Mouse (Mus musculus) midbrain, postnatal 0 days (tissue): ENCODE data around the gene Lrrc30. TPM values are rescaled to one million over a fixed set of nuclear protein-coding genes. Genes with fewer than 3 reads are reported as not detected.

ENCODE experiments used
- ATAC-seq: fragments of 200-750 bp; cut with Nextera tagmentation; 2 replicates; pipeline ENCODE4 v1.8.0; 2017; ENCODE audit warnings: moderate number of reproducible peaks, mild to moderate bottlenecking, moderate TSS enrichment, moderate library complexity; ENCODE audit not compliant: low FRiP score
- DNase-seq: peaks from one replicate; pipeline ENCODE4 v3.0.0-alpha.2; 2015; ENCODE audit warnings: low spot score
- H3K27ac ChIP-seq: fragments of 300-500 bp; sonication (generic); 2 replicates; pipeline ENCODE4 v1.5.1; 2014; ENCODE audit warnings: low read depth, mild to moderate bottlenecking, low read length, mixed read lengths
- H3K27me3 ChIP-seq: fragments of 300-500 bp; sonication (generic); 2 replicates; pipeline ENCODE4 v1.6.1; 2014; ENCODE audit warnings: low read length, control low read depth, mixed read lengths; ENCODE audit not compliant: insufficient read depth
- H3K36me3 ChIP-seq: fragments of 300-500 bp; sonication (generic); 2 replicates; pipeline ENCODE4 v1.6.1; 2014; ENCODE audit warnings: low read length, control low read depth, mixed read lengths; ENCODE audit not compliant: insufficient read depth
- H3K4me1 ChIP-seq: fragments of 300-500 bp; sonication (generic); 2 replicates; pipeline ENCODE4 v1.6.1; 2014; ENCODE audit warnings: mild to moderate bottlenecking, control low read depth, antibody characterized with exemption, low read length, mixed read lengths; ENCODE audit not compliant: insufficient read depth
- H3K4me2 ChIP-seq: fragments of 300-500 bp; sonication (generic); 2 replicates; pipeline ENCODE4 v1.6.1; 2014; ENCODE audit warnings: low read depth, mild to moderate bottlenecking, low read length, mixed read lengths; ENCODE audit not compliant: poor library complexity, severe bottlenecking
- H3K4me3 ChIP-seq: fragments of 300-500 bp; sonication (generic); 2 replicates; pipeline ENCODE4 v1.5.1; 2014; ENCODE audit warnings: low read depth, mild to moderate bottlenecking, low read length, moderate library complexity
- H3K9ac ChIP-seq: fragments of 300-500 bp; sonication (generic); replicated peaks from 2 replicates; pipeline ENCODE4 v1.6.1; 2014; ENCODE audit warnings: mild to moderate bottlenecking, low read length, moderate library complexity, mixed read lengths; ENCODE audit not compliant: poor library complexity, severe bottlenecking
- H3K9me3 ChIP-seq: fragments of 300-500 bp; sonication (generic); 2 replicates; pipeline ENCODE4 v1.6.1; 2016; ENCODE audit warnings: low read length, control low read depth
- CTCF ChIP-seq: IDR thresholded peaks from 2 replicates; pipeline ENCODE4 v1.5.1; 2016; ENCODE audit warnings: antibody characterized with exemption, mild to moderate bottlenecking
- WGBS: fragments of 180-500 bp; shearing (Covaris S2); extraction: QIAGEN DNeasy Blood & Tissue Kit; methylation state at CpG from one replicate; pipeline ENCODE4 v1.1.7; 2014; 5-methylcytosine and 5-hydroxymethylcytosine counted together
- polyA plus RNA-seq: library from polyadenylated mRNA; unstranded; fragments of >200 nt; fragmentation: Nextera tagmentation; extraction: Ambion mirVana; gene quantifications from 2 replicates; pipeline ENCODE4 v1.2.1, GENCODE M21; 2015
- total RNA-seq: library from RNA; depleted of rRNA; stranded (reverse); fragments of >200 nt; gene quantifications from 2 replicates; pipeline ENCODE4 v1.2.3, GENCODE M21; 2014

Gene Lrrc30
- total and polyA plus RNA-seq, 2 experiments from 2014 or later = not detected

DNA sequence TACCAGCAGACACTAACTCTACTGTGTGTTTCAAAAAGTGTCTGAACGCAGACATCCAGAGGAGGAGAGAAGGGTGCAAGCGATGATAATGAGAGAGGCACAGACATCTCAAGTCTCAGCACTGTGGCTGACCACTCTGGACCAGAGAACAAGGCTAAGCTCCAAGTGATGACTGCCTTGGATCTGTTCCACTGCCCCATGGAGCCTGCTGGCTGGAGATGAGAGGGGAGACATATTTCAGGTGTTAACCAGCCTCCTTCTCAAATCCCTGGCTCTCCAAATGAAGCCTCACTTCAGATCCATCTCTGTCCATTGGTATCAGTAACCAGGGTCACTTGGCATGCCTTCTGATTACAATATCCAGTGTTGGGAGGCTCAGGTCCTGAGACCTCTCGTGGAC lies 20.4 kb downstream of the Lrrc30 start:
- no peaks in the 10 kb centered on the region for H3K36me3 ChIP-seq
- no peak for TF ChIP-seq CTCF
- ATAC-seq = no peak

DNA sequence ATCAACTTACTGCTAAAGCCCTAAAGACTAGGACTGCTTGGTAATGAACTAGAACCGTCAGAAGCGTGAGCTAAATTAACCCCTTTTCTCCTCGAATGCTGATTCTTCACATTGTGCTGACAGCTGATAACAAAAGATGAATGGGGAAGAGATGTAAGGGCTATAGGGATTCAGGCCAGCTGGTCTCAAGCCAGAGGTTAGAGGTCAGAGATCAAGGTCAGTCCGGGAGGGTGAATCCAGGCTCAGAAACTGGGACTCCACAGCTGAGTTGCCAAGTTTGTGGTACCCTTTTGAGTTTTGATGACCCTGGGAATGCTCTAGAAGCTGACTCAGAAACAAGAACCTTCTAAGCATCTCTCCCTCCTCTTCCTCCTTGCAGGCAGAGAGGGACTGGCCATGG lies 28.1 kb downstream of the Lrrc30 start:
- Histone ChIP-seq H3K27ac (no peak overlapping the region), H3K27me3 (no peaks in the 10 kb centered on the region), H3K4me3 (no peak overlapping the region), H3K9me3 (no peaks in the 10 kb centered on the region), H3K36me3 (no peaks in the 10 kb centered on the region), H3K4me1 (no peaks in the 10 kb centered on the region; the same call in 1 of the 2 replicates), H3K9ac (no peak overlapping the region), H3K4me2 (no peak overlapping the region)
- TF ChIP-seq CTCF = no peak
- DNase-seq (no peak), ATAC-seq (no peak)
- WGBS = 43% methylated on average over 4 of the region's 4 CpGs

More for the DNA sequence above, 20.4 kb downstream of the Lrrc30 start:
- 91% methylated on average over 3 of the region's 3 CpGs for WGBS
- Histone ChIP-seq H3K27ac (no peak overlapping the region), H3K27me3 (no peaks in the 10 kb centered on the region), H3K9ac (no peak overlapping the region), H3K4me2 (no peak overlapping the region), H3K9me3 (no peaks in the 10 kb centered on the region), H3K4me1 (no peaks in the 10 kb centered on the region), H3K4me3 (no peak overlapping the region)
- DNase-seq = no peak

DNA sequence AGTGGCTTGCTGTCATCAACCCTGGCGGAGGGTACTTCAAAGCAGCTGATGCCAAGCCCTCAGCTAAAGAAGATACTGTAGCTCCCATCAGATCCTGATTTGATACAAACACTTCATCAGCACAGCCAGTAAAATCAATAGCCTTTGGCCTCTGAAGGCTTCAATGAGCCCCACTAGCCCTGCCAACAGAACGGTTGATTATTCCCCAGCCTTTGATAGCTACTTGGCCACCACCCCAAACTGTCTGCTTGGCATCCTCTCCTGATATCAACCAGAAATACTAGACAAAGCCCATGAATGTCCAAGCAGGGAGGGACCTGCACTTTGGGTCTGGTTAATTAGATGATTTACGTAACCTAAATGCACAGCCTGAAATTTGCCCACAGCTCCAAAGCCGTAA lies 30.0 kb downstream of the Lrrc30 start:
- TF ChIP-seq CTCF = no peak
- no peak overlapping the region for H3K9ac ChIP-seq
- no peak overlapping the region for H3K4me3 ChIP-seq
- no peaks in the 10 kb centered on the region for H3K36me3 ChIP-seq
- H3K27me3 ChIP-seq = no peaks in the 10 kb centered on the region
- ATAC-seq = no peak
- H3K27ac ChIP-seq = no peak overlapping the region
- H3K4me2 ChIP-seq = no peak overlapping the region
- 77% methylated on average over 4 of the region's 4 CpGs for WGBS
- DNase-seq = no peak
- H3K4me1 ChIP-seq = no peaks in the 10 kb centered on the region; the same call in 1 of the 2 replicates
- H3K9me3 ChIP-seq = no peaks in the 10 kb centered on the region

DNA sequence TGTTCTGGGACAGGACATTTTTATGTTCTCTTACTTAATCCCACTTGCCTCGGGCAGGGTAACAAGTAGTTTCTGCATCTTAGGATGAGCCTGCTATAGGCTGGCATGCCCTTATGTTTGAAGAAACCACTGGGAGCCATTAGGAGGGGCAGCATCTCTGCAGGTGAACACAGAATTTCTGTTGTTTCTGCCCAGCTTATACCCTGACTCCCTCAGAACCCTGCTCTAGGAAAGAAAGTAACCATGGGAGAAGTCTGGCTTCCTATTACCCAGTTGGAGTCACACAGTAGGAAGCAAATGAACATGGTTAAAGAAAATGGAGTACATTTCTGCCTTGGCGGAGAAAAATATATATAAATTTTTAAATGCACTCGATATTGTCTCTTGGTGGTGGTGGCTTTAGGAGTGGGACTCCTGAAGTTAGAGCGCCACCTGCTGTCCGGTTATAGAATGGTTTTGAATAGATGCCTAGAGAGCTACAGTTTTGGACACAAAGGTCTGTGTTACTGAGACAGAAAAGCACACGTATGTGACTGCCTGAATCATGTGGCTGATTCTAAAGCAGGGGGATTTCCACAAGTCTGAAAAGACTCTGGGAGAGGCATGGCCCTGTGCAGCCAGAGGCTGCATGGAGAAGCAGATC lies 47.5 kb downstream of the Lrrc30 start:
- H3K4me2 ChIP-seq = no peak overlapping the region
- peak; percentile 94 for DNase-seq
- H3K27me3 ChIP-seq = no peaks in the 10 kb centered on the region
- H3K4me3 ChIP-seq = no peak overlapping the region
- H3K9me3 ChIP-seq = no peaks in the 10 kb centered on the region
- H3K4me1 ChIP-seq = no peaks in the 10 kb centered on the region
- peak; percentile 92 for TF ChIP-seq CTCF
- 13% methylated on average over 6 of the region's 6 CpGs for WGBS
- no peak overlapping the region for H3K9ac ChIP-seq
- ATAC-seq = peak; percentile 82
- H3K36me3 ChIP-seq = no peaks in the 10 kb centered on the region
- H3K27ac ChIP-seq = no peak overlapping the region

DNA sequence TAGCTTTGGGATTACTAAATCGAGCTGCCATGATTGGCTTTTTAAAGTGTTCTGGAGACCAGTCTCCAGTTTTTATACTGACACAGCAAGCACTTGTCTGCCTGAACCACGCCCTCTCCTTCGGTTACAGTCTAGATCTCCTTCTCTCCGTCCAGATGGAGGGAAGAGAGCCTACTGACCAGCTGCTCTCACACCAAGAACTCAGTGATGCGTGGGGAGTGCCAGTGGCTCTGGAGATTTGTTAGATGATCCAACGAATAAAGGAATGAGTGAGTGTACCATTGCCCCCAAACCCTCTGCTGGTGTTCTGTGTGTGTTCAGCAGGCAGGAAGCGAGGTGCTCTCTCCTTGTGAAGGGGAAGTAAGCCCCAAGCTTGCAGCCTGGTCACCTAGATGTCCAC lies 48.0 kb downstream of the Lrrc30 start:
- no peak overlapping the region for H3K27ac ChIP-seq
- ATAC-seq = no peak
- no peaks in the 10 kb centered on the region for H3K36me3 ChIP-seq
- DNase-seq = peak; percentile 42
- no peak overlapping the region for H3K9ac ChIP-seq
- H3K9me3 ChIP-seq = no peaks in the 10 kb centered on the region
- no peaks in the 10 kb centered on the region for H3K4me1 ChIP-seq
- no peak overlapping the region for H3K4me3 ChIP-seq
- no peaks in the 10 kb centered on the region for H3K27me3 ChIP-seq
- WGBS = 67% methylated on average over 7 of the region's 7 CpGs
- no peak for TF ChIP-seq CTCF
- no peak overlapping the region for H3K4me2 ChIP-seq

DNA sequence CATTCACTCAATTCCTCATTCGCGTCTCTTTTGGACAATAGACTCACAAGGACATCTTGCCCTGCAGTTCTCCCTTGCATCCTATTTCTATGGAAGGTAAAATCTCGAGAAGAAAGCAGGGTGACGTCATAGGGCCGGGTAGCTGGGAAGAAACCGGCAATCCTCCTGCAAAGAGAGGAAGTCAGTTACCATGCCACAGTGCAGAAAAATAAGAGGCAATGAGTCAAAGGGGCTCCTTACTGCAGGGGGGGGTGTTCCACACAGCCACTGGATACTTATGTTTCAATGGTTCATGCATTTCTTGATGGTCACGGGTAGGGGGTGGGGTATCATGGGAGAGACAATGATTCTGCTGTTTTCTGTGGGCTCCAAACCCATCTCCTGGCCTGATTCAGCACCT lies 49.1 kb downstream of the Lrrc30 start:
- no peaks in the 10 kb centered on the region for H3K9me3 ChIP-seq
- no peaks in the 10 kb centered on the region for H3K27me3 ChIP-seq
- DNase-seq = no peak
- H3K4me3 ChIP-seq = no peak overlapping the region
- no peak overlapping the region for H3K9ac ChIP-seq
- no peak overlapping the region for H3K4me2 ChIP-seq
- no peak for TF ChIP-seq CTCF
- no peak overlapping the region for H3K27ac ChIP-seq
- ATAC-seq = no peak
- H3K36me3 ChIP-seq = no peaks in the 10 kb centered on the region
- H3K4me1 ChIP-seq = no peaks in the 10 kb centered on the region
- WGBS = 58% methylated on average over 7 of the region's 7 CpGs
